Mouse (Mus musculus): ENCODE results near the gene Fads2.
A peak's percentile ranks its signal among the peaks of the same experiment; 100 is the strongest.
"Not testable (repeated sequence)": the region's sequence is repeated elsewhere in the genome, so short reads cannot be mapped to it uniquely, and the experiment has no call there.

Gene Fads2

DNA sequence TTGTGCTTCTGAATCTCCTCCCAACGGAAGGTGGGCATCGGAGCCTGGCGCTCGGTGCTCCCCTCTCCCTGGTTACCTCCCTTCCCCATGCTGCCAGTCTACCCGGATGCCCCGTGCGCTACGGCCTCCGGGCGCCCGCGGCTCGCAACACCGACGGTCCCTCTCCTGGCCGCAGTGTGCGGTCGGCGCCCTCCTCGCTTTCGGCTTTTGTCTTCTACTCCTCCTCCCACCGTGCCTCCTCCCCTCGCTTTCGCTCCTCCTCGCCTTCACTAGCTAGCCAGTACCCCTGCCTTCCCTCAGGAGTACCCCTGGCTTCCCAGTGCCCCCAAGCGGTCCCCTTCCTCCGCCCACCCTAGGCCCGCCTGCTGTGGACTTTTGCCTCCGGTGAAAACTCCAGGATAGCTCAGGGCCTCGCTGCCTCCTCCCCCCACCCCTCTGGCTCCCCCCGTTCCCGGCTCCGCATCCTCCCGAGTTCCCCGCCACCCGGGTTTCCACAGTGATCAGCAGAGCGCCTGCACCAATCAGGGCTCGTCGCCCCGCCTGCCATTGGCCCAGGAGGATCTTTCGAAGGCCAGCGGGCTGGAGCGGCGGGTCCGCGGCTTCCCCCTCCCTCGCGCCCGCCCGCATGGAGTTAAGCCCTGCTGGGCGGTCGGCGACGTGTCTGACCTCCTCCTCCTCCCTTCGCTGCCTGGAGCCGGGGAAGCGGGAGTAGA, at the start of gene Fads2:
TSS of gene Fads2 (minus strand) at position 406 of the 713 bp plus-strand sequence.
- peak; percentile 90 for DNase-seq

GRCm38 (mm10) chr19:10149189-10149588, 47.6 kb upstream of the Fads2 start:
- DNase-seq, result no peak

DNA sequence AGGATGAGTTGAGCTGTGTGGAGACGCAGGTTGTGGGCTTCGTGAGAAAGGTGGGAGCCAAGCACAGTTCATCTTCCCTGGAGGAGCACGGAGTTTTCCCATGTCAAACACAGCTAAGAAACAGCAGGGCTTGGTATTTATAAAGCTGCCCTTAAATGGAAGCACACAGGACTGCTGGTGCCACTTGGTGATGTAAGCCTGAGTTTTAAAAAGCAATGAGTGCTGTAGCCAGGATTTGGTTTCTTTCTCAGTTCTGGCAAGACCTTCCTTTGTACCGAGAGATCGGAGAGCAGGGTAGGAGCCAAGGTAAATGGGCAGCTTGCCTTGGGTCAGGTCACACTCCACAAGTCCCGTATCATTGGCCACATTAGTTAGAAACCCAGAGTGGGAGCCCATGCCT, 47.0 kb upstream of the Fads2 start:
- DNase-seq, result peak; percentile 19

DNA sequence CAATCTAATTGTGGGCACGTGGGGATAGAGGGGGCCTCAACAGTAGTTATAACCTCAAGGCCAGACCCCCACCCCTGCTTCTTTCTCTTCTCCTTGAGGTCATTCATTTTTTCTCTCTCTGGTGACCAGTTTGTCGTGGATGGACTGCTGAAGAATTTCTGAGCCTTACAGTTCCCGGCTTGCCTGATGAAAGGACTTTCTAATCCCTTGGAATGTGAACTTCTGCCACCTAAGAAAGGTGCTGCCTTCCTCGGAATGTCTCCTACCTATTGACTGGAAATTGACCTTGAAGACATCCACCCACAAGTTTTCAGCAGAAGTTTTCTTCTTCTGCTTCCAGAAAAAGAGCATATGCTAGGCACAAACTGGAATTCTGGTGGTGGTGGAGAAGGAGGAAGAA, 42.9 kb upstream of the Fads2 start:
- DNase-seq, result no peak

GRCm38 (mm10) chr19:10143667-10144066, 42.1 kb upstream of the Fads2 start:
- no peak for DNase-seq

GRCm38 (mm10) chr19:10139736-10140135, 38.2 kb upstream of the Fads2 start:
- DNase-seq, result no peak

DNA sequence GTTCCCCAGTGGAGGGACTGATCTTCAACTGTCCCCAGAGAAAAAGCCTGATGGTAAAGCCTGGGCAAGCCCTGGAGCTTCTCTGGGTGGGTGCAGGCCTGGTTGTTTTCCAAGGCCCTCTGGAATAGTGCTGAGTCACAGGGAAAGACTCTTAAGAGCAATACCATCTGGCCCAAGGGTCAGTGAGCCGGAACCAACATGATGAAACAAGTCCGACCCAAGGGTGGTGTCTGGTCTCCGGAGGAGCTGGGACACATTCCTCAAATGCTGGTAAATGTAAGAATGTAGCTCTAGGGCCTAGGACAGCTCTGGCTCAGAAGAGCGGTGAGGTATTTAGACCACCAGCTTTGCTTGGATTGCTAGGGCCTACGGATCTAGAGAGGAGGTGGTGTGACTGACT, 35.9 kb upstream of the Fads2 start:
- DNase-seq, result peak; percentile 62

GRCm38 (mm10) chr19:10134692-10135091, 33.1 kb upstream of the Fads2 start:
- peak; percentile 48 for DNase-seq

- not testable (repeated sequence) for DNase-seq
Measured at GRCm38 (mm10) chr19:10129547-10129946, 28.0 kb upstream of the Fads2 start.

DNA sequence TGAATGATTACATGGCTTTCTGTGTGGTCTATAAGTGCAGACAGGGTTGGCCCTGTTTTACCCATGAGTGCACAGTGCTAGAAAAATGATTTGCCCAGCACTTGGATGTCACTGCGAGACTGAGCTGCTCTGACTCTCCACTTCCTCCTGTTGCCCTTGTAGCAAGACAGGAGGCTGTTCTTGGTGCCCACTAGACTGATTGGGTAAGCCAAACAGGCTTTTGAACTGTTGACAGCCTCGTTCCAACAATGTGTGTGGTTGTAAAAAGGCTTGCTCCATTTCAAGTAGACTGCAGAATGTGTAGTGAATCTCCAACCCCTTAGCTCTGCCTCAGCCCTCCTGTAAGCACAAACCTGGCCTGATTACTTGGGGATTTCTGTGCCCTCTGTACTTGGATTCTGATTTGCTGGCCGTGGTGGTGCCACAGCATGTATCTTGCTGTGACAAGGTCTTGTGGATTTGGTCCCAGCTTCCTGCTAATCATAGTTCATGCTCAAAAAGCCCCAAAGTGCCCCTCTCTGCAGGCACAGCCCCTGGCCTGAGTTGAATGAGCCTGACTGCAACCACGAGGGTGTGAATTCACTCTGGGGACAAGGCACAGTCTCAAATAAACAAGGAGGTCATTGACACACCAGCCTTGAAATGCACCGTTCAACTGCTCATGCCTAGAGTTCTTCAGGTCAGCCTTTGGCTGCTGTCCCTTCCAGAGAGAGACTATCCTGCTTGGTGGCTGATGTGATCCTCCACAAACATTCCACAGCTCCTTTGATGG, 25.1 kb upstream of the Fads2 start:
- DNase-seq, result no peak

DNA sequence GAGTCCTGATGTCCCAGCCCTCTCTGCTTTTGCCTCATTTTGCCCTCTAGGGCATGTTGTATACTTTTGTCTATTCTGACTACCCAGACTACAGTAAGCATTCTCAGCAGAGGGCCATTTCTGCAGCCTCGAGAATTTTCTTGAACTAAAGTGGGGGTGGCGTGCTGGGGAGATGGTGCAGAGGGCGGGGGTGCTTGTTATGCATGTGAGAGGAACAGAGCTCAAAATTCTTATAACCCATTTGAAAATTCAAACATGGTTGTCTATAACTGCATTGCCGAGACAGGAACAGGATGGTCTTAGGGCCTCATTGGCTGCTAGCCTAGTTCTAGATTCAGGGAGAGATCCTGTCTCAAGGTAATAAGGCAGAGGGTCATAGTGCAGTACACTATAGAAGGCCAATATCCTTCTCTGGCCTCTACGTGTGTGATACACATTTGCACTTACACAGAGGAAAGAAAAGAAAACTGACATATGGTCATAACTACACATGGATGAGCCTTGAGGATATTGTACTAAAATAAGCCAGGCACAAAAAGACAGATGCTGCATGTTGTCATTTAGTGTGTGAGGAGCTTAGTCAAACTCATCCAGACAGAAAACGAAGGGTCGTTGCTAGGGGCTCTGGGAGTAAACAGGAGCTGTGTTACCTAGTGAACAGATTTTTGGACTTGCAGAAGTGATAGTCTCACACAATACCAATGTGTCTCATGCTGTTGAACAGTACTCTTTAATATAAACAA, 22.5 kb upstream of the Fads2 start:
- no peak for DNase-seq

DNA sequence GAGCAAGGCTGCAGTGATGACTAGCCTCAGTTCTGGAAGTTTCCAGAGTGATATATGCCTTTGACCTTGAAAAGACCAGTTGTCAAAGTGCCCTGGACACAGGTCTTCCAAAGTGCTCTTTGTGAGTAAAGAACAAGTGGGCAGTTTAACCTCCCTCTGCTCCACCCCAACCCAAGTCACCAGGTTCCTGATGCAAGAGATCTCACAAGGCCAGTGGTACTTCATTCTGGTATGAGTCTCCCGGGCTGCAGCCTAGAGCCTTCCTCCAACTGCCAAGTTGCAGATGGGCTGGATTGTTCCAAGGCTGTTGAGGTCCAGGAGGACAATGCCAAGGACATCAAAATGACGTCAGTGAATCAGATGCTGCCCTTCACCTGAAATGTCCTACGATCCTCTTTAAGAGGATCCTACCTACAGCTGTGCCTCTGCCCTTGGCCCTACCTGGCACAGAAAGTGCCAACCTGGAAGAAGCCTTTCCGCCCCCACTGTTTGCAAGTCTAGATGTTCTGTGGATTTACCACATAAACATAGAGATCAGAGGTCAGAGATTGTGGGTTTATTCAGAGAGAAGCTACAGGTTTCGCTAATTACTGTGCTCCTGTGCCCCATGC, 20.6 kb upstream of the Fads2 start:
- DNase-seq, result no peak

DNA sequence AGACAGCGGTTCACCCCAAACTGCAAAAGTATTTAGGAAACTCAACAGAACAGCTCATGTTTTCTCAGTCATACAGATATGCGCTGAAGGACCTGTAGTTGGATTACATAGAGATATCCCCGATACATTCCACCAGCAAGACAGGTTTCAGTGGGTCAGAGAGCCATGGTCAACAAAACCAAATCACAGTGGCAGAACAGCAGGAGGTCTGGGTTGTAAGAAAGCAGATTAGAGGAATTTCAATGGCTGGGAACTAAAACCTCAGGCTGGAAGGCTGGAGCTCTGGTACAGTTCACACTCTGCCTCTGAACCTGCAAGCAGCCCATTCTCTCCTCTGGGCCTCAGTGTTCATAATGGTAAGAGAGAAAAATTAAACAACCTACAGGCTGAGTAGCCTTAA, 15.1 kb upstream of the Fads2 start:
- DNase-seq, result no peak

DNA sequence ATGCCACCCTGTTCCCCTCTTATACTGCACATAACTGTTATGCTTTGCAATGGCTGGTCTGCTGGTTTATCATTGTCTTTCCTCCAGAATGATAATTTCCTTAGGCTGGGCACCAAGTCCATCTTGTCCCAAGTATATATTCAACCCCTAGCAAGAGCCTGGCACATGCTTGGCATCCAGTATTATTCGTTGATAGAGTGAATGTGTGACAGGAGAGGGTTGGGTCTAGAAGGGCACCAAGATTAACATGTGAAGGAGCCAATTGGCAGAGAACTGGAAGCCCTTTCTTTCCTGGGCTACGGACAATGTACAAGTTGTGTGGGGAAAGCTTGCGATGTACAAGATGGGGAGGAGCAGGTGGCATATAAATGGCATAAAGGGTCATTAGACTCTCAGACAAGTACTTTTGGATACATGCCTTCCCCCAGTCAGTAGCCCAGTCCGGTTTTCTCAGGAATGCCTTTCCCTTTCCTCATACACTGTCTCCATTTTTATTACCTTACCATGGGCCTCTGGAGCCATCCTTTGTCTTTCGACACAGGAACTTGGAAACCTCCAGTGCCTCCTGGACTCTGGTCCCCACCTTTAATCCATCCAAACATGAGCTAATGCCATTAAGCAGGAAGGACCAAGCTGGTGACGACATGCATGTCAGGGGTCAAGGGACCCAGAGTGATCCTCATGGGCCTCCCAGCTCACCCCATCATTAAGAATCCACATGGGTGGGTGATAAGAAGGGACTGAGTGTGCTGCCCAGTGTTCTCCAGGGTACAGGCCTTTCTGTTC, 14.0 kb upstream of the Fads2 start:
- peak; percentile 44 for DNase-seq

DNA sequence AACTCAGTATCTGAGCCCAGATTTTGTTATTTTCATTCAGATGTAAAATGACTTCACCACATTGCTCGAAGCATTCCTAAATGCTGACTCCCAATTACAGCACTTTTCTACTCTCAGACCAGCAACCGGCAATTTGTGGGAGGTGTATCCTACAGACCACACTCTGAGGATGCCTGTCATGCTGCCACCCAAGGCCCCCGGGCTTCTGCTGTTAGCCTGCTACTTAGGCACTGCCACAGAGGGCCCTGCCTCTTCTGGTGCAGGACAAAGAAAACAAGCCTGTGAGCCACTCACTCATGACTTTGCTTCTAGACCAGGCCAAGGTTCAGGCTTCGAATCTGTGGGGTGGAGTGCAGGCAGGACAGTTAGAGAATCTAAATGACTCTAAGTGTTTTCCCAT, 11.4 kb upstream of the Fads2 start:
- peak; percentile 19 for DNase-seq

DNA sequence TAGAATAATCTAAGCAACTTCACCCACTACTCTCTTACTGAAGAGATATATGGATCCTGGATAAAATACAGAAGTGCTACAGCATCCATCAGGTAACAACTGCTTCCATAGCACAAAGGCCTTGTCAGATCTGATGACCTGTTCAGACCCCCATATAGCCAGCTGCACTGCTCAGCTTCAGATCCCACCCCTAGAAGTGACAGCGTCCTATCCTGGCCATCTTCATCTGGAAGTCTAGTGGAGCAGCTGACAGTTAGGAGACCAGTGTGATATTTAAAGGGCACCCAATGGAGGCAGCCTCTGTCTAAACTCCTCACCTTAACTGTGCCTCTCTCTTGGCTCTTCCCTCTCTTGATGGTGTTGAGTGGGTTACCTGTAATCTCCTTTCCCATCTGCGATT, 7.1 kb upstream of the Fads2 start:
- no peak for DNase-seq

DNA sequence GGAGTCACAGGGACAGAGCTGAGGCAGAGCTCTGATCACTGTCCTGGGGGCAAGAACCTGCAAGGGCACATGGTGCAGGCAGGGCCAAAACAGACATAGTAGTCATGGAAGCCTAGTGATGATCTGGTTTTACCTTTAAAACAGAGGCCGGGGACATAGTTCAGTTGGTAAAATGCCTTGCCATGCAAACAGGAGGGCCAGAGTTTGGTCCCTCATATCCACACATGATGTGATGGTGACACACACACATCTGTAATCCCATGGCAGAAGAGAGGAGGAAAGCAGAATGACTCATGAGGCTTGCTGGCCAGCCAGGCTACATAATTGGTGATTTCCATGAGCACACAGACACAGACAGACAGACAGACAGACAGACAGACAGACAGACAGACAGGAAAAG, 6.6 kb upstream of the Fads2 start:
- DNase-seq, result no peak

DNA sequence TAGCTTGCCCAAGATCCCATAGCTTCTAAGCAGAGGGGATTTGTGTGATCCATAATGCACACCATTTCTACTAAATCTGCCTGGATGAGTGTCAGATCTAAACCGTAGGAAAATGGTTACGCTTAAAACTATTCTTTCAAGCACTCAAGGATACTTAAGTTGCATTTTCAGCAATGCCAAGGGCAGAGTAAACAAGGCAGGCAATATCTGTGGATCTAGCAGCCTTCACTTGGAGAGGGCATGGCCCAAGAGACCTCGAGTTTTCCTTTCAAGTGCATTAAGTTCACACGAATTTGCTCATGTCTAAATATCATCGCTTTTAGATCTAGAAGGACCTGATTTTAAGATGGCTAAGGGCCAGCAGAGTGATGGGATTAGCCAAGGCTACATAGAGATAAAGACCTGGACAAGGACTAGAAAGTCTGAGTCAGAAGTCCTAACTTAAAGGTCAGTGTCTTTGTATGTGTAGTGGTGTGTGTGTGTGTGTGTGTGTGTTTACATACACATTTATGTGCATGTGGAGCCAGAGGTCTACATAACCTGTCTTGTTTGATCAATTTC, 5.6 kb upstream of the Fads2 start:
- no peak for DNase-seq

GRCm38 (mm10) chr19:10106634-10107033, 5.1 kb upstream of the Fads2 start:
- DNase-seq, result no peak

DNA sequence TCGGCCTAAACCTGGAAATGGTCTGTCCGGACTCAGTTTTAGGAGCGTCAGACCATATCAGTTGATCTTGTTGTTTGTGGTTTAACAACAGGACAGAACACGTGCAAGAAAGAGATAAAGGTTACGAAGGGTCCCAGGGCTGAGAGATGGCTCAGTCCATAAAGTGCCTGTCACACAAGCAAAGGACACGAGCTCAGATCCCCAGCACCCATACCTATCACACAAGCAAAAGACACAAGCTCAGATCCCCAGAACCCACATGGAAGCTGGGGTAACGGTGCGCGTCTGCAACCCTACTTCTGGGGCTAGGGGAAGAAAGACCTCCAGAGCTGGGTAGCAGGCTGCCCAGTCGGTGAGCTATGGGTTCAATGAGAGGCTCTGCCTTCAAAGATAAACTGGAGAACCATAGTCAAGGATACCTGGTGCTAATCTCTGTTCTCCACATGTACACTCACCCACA, 3.5 kb upstream of the Fads2 start:
- no peak for DNase-seq

GRCm38 (mm10) chr19:10104234-10104633, 2.7 kb upstream of the Fads2 start:
- no peak for DNase-seq
